Mouse (Mus musculus) ES-Bruce4 (cell line): ENCODE results near the gene Nrp1.

Experiments
- CTCF ChIP-seq: IDR thresholded peaks from one replicate; pipeline ENCODE4 v1.8.1; 2011; ENCODE audit warnings: low read depth, low read length
- EP300 ChIP-seq: IDR thresholded peaks from 2 replicates; pipeline ENCODE4 v1.6.1; 2011; ENCODE audit warnings: low read depth, low read length; ENCODE audit not compliant: insufficient read depth
- POLR2A ChIP-seq: IDR thresholded peaks from one replicate; pipeline ENCODE4 v1.8.1; 2011; ENCODE audit warnings: low read length; ENCODE audit not compliant: insufficient read depth

DNA sequence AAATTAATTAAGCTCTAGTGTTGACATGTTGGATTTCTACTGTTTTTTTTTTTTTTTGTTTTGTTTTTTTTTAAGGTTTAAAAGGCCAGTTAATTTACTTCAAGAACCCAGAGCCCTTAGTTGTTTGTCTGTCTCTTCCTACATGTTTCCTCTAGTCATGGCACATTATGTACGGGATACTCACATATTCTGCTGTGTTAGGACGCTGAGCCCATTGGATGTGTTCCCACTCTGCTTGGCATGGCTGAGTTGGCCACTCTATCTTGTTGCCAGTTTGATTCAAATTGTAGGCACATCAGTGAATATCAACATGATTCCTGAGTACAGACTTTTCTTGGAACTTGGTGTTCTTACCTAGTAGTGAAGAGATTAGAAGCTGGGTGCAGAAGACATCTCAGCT, 114.5 kb downstream of the Nrp1 start:
- TF ChIP-seq CTCF, result no peak
- TF ChIP-seq POLR2A, result no peak
- no peak for TF ChIP-seq EP300
